Mouse (Mus musculus): ENCODE data around the gene Tbc1d1. TPM values are rescaled to one million over a fixed set of nuclear protein-coding genes. Genes with fewer than 3 reads are reported as not detected.

The Tbc1d1 gene
- polyA plus RNA-seq, 1 experiment, result 41.8 TPM

DNA sequence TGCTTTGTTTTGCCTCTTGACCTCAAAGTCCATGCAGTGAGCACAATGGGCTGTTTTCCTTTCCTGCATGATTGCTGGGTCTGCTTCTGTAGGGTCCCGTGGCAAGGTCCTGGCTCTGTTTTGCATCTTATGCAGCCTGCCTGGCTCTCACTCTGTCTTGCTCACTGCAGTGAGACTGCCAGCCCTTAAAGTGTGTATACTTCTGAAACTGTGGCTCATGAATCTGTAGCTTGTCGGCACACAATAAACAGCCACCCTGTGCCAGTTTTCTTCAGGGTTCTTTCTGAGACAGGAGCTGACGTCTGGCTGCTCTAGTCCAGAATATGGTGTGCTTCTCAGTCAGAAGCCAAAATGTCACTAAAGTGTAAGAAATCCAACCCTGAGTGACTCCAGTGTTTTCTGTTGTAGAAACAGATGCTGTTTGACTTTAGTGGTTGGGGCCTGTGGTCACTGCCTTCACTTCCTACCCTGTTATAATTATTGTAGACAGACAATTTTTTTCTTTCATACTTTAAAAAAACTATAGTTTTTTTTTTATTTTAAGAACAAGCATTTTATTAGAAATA, 32.1 kb downstream of the Tbc1d1 start:
- Histone ChIP-seq H3ac (ENCODE audit: control insufficient read depth, insufficient read length) (no peak overlapping the region), H3K4me3 (no peak overlapping the region), H3K36me3 (ENCODE audit: control insufficient read depth, insufficient read depth) (peaks cover 7% of the 10 kb centered on the region), H3K4me2 (ENCODE audit: low read depth) (no peak overlapping the region), H3K27me3 (ENCODE audit: control insufficient read depth, insufficient read depth, insufficient read length) (no peaks in the 10 kb centered on the region), H3K79me2 (ENCODE audit: control insufficient read depth, insufficient read depth) (no peaks in the 10 kb centered on the region)
- TF ChIP-seq MAX (IDR thresholded peaks at IDR 0.05; ENCODE audit: low read depth) (no peak), MYOG (IDR thresholded peaks at IDR 0.05; ENCODE audit: control insufficient read depth in 1 of 3, insufficient read depth in 1 of 3, insufficient read length in 2 of 3, low read depth in 2 of 3) (no peak), REST (IDR thresholded peaks at IDR 0.05; ENCODE audit: insufficient read depth, insufficient read length) (no peak), TCF3 (IDR thresholded peaks at IDR 0.05; ENCODE audit: insufficient read length, low read depth) (no peak), USF1 (IDR thresholded peaks at IDR 0.05; ENCODE audit: low read depth) (no peak), MYOD1 (IDR thresholded peaks at IDR 0.05; ENCODE audit: control insufficient read depth in 1 of 3, insufficient read length in 2 of 3, low read depth in 2 of 3) (no peak), TCF12 (IDR thresholded peaks at IDR 0.05; ENCODE audit: insufficient read depth, poor library complexity, severe bottlenecking) (no peak)

DNA sequence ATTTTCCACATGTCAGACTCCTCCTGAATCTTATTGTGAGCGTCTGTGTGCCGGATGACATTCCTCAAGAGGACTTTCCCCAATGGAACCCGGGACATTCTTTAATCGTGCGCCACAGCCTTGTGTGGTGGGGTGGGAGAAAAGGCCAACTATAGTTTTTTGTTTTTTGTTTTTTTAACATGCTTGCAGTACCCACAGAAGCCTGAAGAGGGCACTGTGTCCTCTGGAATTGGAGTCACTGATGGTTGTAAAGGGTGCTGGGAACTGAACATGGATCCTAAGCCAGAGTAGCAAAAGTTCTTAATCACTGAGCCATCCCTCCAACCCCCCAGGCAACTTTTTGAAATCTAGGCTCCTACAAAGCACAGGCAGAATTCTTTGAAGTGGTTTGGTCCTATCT, 34.8 kb downstream of the Tbc1d1 start:
- H3K4me3 ChIP-seq, result no peak overlapping the region
- TF ChIP-seq REST (IDR thresholded peaks at IDR 0.05; ENCODE audit: insufficient read depth, insufficient read length), result no peak
- no peaks in the 10 kb centered on the region for H3K79me2 ChIP-seq (ENCODE audit: control insufficient read depth, insufficient read depth)
- peaks cover 7% of the 10 kb centered on the region for H3K36me3 ChIP-seq (ENCODE audit: control insufficient read depth, insufficient read depth)
- H3K4me2 ChIP-seq (ENCODE audit: low read depth), result no peak overlapping the region
- H3ac ChIP-seq (ENCODE audit: control insufficient read depth, insufficient read length), result no peak overlapping the region
- H3K27me3 ChIP-seq (ENCODE audit: control insufficient read depth, insufficient read depth, insufficient read length), result no peaks in the 10 kb centered on the region

DNA sequence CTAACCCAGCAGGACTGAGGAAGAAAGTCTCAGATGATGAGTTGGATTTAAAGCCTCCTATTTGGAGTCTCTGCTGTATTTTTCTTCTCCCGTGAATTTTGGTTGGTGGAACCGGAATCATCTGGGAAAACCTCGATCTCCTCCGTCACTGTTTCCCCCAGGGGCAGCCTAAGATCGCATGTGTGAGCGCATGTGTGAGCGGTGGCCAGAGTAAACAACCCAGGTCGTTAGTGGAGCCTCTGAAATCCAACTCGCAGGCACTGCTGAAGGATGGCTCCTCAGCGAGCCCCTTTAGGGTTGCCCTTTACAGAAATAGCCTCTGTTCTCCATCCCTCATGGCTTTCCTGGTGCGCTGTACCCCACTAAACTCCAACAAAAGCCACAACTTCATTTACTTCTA, 37.2 kb downstream of the Tbc1d1 start:
- TF ChIP-seq SRF (IDR thresholded peaks at IDR 0.05; ENCODE audit: control insufficient read depth, insufficient read length, low read depth) (no peak), MYOD1 (IDR thresholded peaks at IDR 0.05; ENCODE audit: control insufficient read depth in 1 of 3, insufficient read length in 2 of 3, low read depth in 2 of 3) (no peak), POLR2A (IDR thresholded peaks at IDR 0.05; ENCODE audit: insufficient read length, low read depth) (no peak), TCF12 (IDR thresholded peaks at IDR 0.05; ENCODE audit: insufficient read depth, poor library complexity, severe bottlenecking) (no peak), POLR2AphosphoS2 (IDR thresholded peaks at IDR 0.05; ENCODE audit: insufficient read length, low read depth) (no peak)
- H3K79me2 ChIP-seq (ENCODE audit: control insufficient read depth, insufficient read depth), result no peaks in the 10 kb centered on the region
- no peaks in the 10 kb centered on the region for H3K27me3 ChIP-seq (ENCODE audit: control insufficient read depth, insufficient read depth, insufficient read length)
- H3K4me2 ChIP-seq (ENCODE audit: low read depth), result no peak overlapping the region
- H3K4me3 ChIP-seq, result no peak overlapping the region
- no peak overlapping the region for H3ac ChIP-seq (ENCODE audit: control insufficient read depth, insufficient read length)
- H3K36me3 ChIP-seq (ENCODE audit: control insufficient read depth, insufficient read depth), result peaks cover 7% of the 10 kb centered on the region

DNA sequence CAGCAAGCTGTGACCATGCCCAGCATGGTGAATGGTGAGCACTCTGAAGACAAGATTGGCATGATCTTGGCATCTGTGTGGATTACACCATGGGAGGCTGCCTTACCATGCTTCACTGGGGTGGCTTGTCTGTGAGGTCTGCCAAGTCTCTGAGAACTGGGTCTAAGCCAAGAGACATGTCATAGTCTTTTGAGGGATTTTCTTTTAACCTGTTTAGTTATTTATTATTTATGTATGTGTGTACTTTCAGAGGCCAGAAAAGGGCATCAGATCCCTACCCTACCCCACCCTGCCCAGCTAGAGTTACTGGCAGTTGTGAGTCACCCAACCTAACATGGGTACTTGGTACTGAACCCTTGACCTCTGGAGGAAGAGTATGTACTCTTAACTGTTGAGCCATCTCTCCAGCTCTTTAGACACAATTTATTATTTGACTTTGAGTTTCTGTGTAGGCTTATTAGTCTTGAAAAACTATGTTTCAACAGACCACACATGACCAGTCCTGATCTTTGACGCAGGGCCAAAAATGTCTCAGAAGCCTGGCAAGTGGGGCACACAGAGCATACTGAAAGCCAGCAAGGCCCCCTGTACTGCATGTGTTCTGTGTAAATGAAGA, 40.3 kb downstream of the Tbc1d1 start:
- TF ChIP-seq MYOD1 (IDR thresholded peaks at IDR 0.05; ENCODE audit: control insufficient read depth in 1 of 3, insufficient read length in 2 of 3, low read depth in 2 of 3) (peak in 1 of 3 experiments; percentile 34), USF1 (IDR thresholded peaks at IDR 0.05; ENCODE audit: low read depth) (no peak), CEBPB (IDR thresholded peaks at IDR 0.05; ENCODE audit: insufficient read depth, poor library complexity, severe bottlenecking) (0 out of 2 replicates have a peak, but pooled peaks have one; percentile 29), POLR2A (IDR thresholded peaks at IDR 0.05; ENCODE audit: insufficient read length, low read depth) (peak; percentile 17), MAX (IDR thresholded peaks at IDR 0.05; ENCODE audit: low read depth) (peak; percentile 61)
- no peaks in the 10 kb centered on the region for H3K36me3 ChIP-seq (ENCODE audit: control insufficient read depth, insufficient read depth)
- no peak overlapping the region for H3ac ChIP-seq (ENCODE audit: control insufficient read depth, insufficient read length)
- H3K4me2 ChIP-seq (ENCODE audit: low read depth), result peak overlapping the region; percentile 56
- H3K4me3 ChIP-seq, result no peak overlapping the region
- H3K79me2 ChIP-seq (ENCODE audit: control insufficient read depth, insufficient read depth), result peaks cover 7% of the 10 kb centered on the region
- H3K27me3 ChIP-seq (ENCODE audit: control insufficient read depth, insufficient read depth, insufficient read length), result no peaks in the 10 kb centered on the region

DNA sequence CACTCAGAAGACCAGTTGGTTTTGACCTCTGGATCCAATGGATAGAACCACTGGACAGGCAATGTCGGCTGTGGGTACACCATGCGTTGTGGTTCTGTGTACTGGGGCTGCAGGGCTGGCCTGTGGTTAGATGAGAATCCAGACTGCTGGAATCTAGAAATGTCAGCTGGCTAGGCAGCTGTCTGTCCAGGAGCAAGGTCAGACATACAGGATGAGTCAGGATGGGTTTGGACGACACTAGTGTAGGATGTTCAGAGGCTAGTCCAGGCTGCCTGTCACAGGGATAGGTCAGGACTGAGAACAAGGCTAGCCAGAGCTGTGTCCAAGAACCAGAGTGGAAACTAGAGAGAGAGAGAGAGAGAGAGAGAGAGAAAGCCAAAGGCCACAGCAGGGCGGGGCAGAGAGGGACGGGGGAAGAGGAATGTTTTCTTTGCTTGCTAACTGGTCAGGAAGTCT, 40.8 kb downstream of the Tbc1d1 start:
- no peaks in the 10 kb centered on the region for H3K27me3 ChIP-seq (ENCODE audit: control insufficient read depth, insufficient read depth, insufficient read length)
- peaks cover 7% of the 10 kb centered on the region for H3K79me2 ChIP-seq (ENCODE audit: control insufficient read depth, insufficient read depth)
- H3ac ChIP-seq (ENCODE audit: control insufficient read depth, insufficient read length), result no peak overlapping the region
- H3K36me3 ChIP-seq (ENCODE audit: control insufficient read depth, insufficient read depth), result no peaks in the 10 kb centered on the region
- peak; percentile 82 for TF ChIP-seq TCF3 (IDR thresholded peaks at IDR 0.05; ENCODE audit: insufficient read length, low read depth)
- peak; percentile 83 to 98 (median 94) for TF ChIP-seq MYOG (IDR thresholded peaks at IDR 0.05; ENCODE audit: control insufficient read depth in 1 of 3, insufficient read depth in 1 of 3, insufficient read length in 2 of 3, low read depth in 2 of 3)
- peak; percentile 37 for TF ChIP-seq POLR2AphosphoS2 (IDR thresholded peaks at IDR 0.05; ENCODE audit: insufficient read length, low read depth)
- TF ChIP-seq CEBPB (IDR thresholded peaks at IDR 0.05; ENCODE audit: insufficient read depth, poor library complexity, severe bottlenecking), result 0 out of 2 replicates have a peak, but pooled peaks have one; percentile 10
- peak; percentile 92 for TF ChIP-seq TCF12 (IDR thresholded peaks at IDR 0.05; ENCODE audit: insufficient read depth, poor library complexity, severe bottlenecking)
- TF ChIP-seq SRF (IDR thresholded peaks at IDR 0.05; ENCODE audit: control insufficient read depth, insufficient read length, low read depth), result no peak
- no peak for TF ChIP-seq MAX (IDR thresholded peaks at IDR 0.05; ENCODE audit: low read depth)
- TF ChIP-seq USF1 (IDR thresholded peaks at IDR 0.05; ENCODE audit: low read depth), result no peak
- no peak for TF ChIP-seq E2F4 (IDR thresholded peaks at IDR 0.05; ENCODE audit: insufficient read depth)
- TF ChIP-seq MYOD1 (IDR thresholded peaks at IDR 0.05; ENCODE audit: control insufficient read depth in 1 of 3, insufficient read length in 2 of 3, low read depth in 2 of 3), result peak; percentile 73 to 97 (median 93)
- TF ChIP-seq REST (IDR thresholded peaks at IDR 0.05; ENCODE audit: insufficient read depth, insufficient read length), result no peak
- peak; percentile 12 for TF ChIP-seq POLR2A (IDR thresholded peaks at IDR 0.05; ENCODE audit: insufficient read length, low read depth)
- no peak overlapping the region for H3K4me3 ChIP-seq
- peak overlapping the region; percentile 56 for H3K4me2 ChIP-seq (ENCODE audit: low read depth)

Measured in myocyte (in vitro differentiated cells).